Mouse (Mus musculus) G1E (cell line): Measurements from ENCODE around the gene Mon1b. TPM values are rescaled to one million over a fixed set of nuclear protein-coding genes. Genes with fewer than 3 reads are reported as not detected.

Experiments
- ATAC-seq: 2 replicates; pipeline ENCODE4 v1.8.0; 2016; ENCODE audit warnings: mild to moderate bottlenecking; ENCODE audit not compliant: insufficient number of reproducible peaks, poor library complexity, low FRiP score, severe bottlenecking; ENCODE audit errors: extremely low read depth
- DNase-seq: peaks from one replicate; pipeline ENCODE4 v3.0.0; 2012; ENCODE audit warnings: low spot score
- H3K27me3 ChIP-seq: 2 replicates; pipeline ENCODE4 v1.6.1; 2012; ENCODE audit warnings: mild to moderate bottlenecking, low read length, inconsistent platforms; ENCODE audit not compliant: insufficient read depth
- H3K36me3 ChIP-seq: replicated peaks from 2 replicates; pipeline ENCODE3; 2012; ENCODE audit warnings: mild to moderate bottlenecking, inconsistent platforms
- H3K4me1 ChIP-seq: 2 replicates; pipeline ENCODE4 v1.6.1; 2012; ENCODE audit warnings: low read depth, low read length, inconsistent platforms, mixed read lengths; ENCODE audit not compliant: insufficient read depth
- H3K4me3 ChIP-seq: 2 replicates; pipeline ENCODE4 v1.5.1; 2012; ENCODE audit warnings: low read depth, mild to moderate bottlenecking, inconsistent platforms, low read length, moderate library complexity, mixed read lengths
- H3K9me3 ChIP-seq: replicated peaks from 2 replicates; pipeline ENCODE4 v1.6.1; 2012; ENCODE audit warnings: inconsistent platforms
- CTCF ChIP-seq: IDR thresholded peaks from 2 replicates; pipeline ENCODE4 v1.5.1; 2012; ENCODE audit warnings: low read depth, low read length, inconsistent platforms, mixed read lengths
- GATA1 ChIP-seq: IDR thresholded peaks from 2 replicates; pipeline ENCODE4 v1.6.1; 2012; ENCODE audit warnings: borderline replicate concordance, low read length, inconsistent platforms, mixed read lengths
- GATA2 ChIP-seq: IDR thresholded peaks from 2 replicates; pipeline ENCODE4 v1.6.1; 2012; ENCODE audit warnings: low read depth, low read length, inconsistent platforms, borderline replicate concordance
- POLR2AphosphoS5 ChIP-seq: IDR thresholded peaks from 2 replicates; pipeline ENCODE4 v1.6.1; 2012; ENCODE audit warnings: low read depth, low read length, inconsistent platforms; ENCODE audit not compliant: insufficient replicate concordance
- TAL1 ChIP-seq: conservative IDR thresholded peaks from 2 replicates; pipeline ENCODE4 v1.6.1; 2012; ENCODE audit warnings: low read depth, low read length, inconsistent platforms, mixed read lengths
- polyA plus RNA-seq: library from polyadenylated mRNA; stranded (reverse); fragments of >175 nt; gene quantifications from 2 replicates; pipeline ENCODE4 v1.2.3, GENCODE M21; 2012
- total RNA-seq, 2 experiments: library from RNA; stranded (forward) in 1 of 2; stranded (reverse) in 1 of 2; fragments of 200-1000 nt in 1 of 2; fragments of >200 nt in 1 of 2; fragmentation: Nextera tagmentation in 1 of 2; gene quantifications; 2 replicates each; pipeline ENCODE4 v1.2.3; 2014 to 2017

Gene Mon1b
- total and polyA plus RNA-seq, 3 experiments, result 15.7 to 16.6 (median 16.3) TPM

DNA sequence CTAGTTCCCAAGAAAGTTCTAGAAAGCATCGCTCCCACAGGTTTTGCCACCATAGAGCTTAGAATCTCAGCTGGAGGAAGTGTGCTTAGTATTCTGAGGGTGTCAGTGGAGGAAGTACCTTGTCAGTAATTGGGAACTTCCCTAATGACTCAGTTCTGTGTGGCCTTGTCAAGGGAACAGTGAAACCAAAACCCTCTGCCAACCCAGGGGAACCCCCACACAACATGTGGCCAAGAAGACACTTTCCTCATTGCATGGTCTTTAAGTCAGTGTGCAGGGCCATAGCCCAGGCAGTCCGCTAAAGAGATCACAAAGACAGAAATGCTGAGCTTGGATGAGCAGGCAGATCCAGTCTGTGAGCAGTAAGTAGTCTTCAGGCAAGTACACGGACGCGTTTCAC, 20.8 kb downstream of the Mon1b start:
- DNase-seq (no peak), ATAC-seq (no peak)
- H3K4me1 ChIP-seq, result no peaks in the 10 kb centered on the region
- no peaks in the 10 kb centered on the region for H3K36me3 ChIP-seq
- peaks cover 23% of the 10 kb centered on the region for H3K9me3 ChIP-seq
- no peak overlapping the region for H3K4me3 ChIP-seq
- no peak for TF ChIP-seq CTCF
- TF ChIP-seq POLR2AphosphoS5, result no peak
- TF ChIP-seq GATA1, result no peak
- TF ChIP-seq GATA2, result no peak
- no peak for TF ChIP-seq TAL1
- H3K27me3 ChIP-seq, result no peaks in the 10 kb centered on the region

DNA sequence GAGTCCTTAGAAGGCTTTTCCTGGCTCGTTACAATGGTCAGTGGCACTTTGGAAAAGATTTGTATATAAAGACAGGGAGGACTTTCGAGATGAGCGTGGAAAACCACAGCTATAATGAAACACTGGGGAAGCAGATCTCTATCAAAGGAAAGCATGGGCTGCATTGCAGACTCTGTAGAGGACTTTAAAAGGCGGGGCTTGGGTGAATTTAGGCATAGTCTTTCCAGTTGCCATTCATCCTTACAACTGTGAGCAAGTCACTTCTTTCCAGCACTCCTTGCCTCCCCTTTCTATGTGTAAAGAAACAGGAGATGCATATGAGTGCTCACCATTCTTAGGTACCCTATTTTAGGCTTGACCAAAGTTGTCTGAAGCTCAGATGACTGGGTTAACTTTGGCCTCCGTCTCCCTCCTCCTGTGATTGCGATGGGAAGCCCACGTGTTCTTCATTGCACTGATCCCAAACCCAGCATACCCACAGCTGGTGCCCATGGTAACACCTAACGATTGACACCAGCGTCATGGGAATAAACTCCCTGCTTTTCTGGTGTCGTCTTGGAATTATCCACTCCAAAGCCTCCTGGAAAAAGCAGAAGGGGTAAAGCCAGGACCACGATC, 21.4 kb downstream of the Mon1b start:
- TF ChIP-seq POLR2AphosphoS5, result no peak
- no peak for TF ChIP-seq GATA1
- no peak for TF ChIP-seq GATA2
- no peak for TF ChIP-seq CTCF
- TF ChIP-seq TAL1, result no peak
- DNase-seq (no peak), ATAC-seq (no peak)
- Histone ChIP-seq H3K36me3 (no peaks in the 10 kb centered on the region), H3K9me3 (peaks cover 23% of the 10 kb centered on the region), H3K4me1 (no peaks in the 10 kb centered on the region), H3K4me3 (no peak overlapping the region), H3K27me3 (no peaks in the 10 kb centered on the region)

DNA sequence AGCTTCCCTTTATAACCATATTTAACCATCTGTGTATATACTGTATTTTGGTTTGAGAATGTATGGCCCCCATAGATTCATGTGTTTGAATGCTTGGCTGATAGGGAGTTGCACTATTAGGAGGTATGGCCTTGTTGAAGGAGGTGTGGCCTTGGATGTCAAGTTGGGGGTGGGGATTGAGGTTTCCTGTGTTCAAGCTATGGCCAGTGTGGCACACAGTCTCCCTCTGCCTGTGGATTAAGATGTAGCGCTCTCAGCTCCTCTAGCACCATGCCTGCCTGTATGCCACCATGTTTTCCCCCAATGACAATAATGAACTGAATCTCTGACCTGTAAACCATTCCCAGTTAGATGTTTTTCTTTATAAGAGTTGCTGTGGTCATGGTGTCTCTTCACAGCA, 24.7 kb downstream of the Mon1b start:
- no peaks in the 10 kb centered on the region for H3K27me3 ChIP-seq
- TF ChIP-seq POLR2AphosphoS5 (no peak), CTCF (no peak), GATA2 (no peak), TAL1 (no peak), GATA1 (no peak)
- H3K4me1 ChIP-seq, result no peaks in the 10 kb centered on the region
- no peaks in the 10 kb centered on the region for H3K36me3 ChIP-seq
- DNase-seq (no peak), ATAC-seq (no peak)
- H3K9me3 ChIP-seq, result peaks cover 13% of the 10 kb centered on the region
- H3K4me3 ChIP-seq, result no peak overlapping the region

DNA sequence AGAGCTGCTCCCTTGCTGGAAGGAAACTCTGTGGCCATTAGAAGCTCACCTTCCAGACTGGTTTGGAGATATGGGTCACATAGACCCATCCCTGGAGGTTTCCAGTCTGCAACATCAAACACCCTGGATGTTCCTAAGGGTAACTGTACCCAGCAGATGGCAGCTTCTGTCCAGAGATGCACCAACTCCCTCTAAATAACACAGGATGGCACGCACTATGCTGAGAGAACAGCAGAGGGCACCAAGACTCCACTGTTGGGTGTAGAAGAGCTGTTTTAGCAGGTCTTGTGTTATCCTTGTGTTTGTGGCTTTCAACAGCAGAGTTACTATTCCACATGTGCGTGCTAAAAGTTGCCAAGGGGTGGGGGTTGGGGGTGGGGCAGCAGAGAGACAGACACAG, 29.2 kb downstream of the Mon1b start:
- no peak for TF ChIP-seq GATA2
- no peak for TF ChIP-seq CTCF
- TF ChIP-seq POLR2AphosphoS5, result no peak
- no peak for TF ChIP-seq TAL1
- no peak for TF ChIP-seq GATA1
- ATAC-seq (no peak), DNase-seq (no peak)
- H3K9me3 ChIP-seq, result peaks cover 28% of the 10 kb centered on the region
- no peaks in the 10 kb centered on the region for H3K4me1 ChIP-seq
- no peak overlapping the region for H3K4me3 ChIP-seq
- no peaks in the 10 kb centered on the region for H3K27me3 ChIP-seq
- H3K36me3 ChIP-seq, result no peaks in the 10 kb centered on the region

DNA sequence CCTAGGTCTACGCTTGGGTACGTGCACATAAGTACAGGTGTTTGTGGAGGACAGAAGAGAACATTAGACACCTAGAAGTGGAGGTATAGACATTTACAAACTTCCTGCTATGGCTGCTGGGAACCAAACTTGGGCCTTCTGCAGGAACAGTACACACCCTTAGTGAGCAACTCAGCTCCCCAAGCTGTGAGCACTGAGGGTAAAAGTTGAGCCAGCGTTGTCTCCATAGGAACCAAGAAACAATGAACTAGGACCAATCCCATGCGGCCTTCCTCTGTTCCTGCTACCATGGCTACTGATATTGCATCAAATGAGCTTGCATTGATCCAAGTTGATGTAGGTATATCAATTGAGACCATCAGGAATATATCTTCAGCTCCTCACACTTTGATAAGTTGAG, 29.6 kb downstream of the Mon1b start:
- no peaks in the 10 kb centered on the region for H3K27me3 ChIP-seq
- DNase-seq (no peak), ATAC-seq (no peak)
- TF ChIP-seq TAL1 (no peak), GATA1 (no peak), GATA2 (no peak), POLR2AphosphoS5 (no peak), CTCF (no peak)
- no peaks in the 10 kb centered on the region for H3K4me1 ChIP-seq
- H3K9me3 ChIP-seq, result peaks cover 28% of the 10 kb centered on the region
- no peaks in the 10 kb centered on the region for H3K36me3 ChIP-seq
- no peak overlapping the region for H3K4me3 ChIP-seq

DNA sequence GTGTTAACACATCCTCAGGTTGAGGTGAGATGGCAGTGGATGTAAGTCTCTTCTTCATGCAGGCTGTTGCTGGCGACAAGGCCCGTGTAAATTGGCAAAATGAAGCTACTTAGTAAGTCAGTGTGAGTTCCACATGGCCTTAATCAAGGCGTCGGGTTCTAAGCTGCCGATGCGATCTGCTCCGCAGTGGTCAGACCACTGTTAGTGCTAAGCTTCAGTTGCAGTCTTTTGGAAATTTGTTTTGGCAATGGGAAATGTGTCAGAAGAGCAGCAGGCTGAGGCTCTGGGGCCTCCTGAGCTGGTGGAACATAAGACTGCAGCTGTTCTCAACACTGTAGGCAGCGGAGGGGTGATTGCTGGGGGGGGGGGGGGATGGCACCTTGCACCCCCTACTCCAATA, 30.6 kb downstream of the Mon1b start:
- ATAC-seq, result no peak

More for the DNA sequence above, 30.6 kb downstream of the Mon1b start:
- no peak for DNase-seq
- Histone ChIP-seq H3K36me3 (no peaks in the 10 kb centered on the region), H3K9me3 (peaks cover 30% of the 10 kb centered on the region), H3K27me3 (no peaks in the 10 kb centered on the region), H3K4me3 (no peak overlapping the region), H3K4me1 (no peaks in the 10 kb centered on the region)
- TF ChIP-seq GATA1, result no peak
